Mouse (Mus musculus) forebrain, embryonic 13.5 days (tissue): Measurements from ENCODE around the gene Ctnna2. TPM values are rescaled to one million over a fixed set of nuclear protein-coding genes. Genes with fewer than 3 reads are reported as not detected.

ENCODE experiments used
- ATAC-seq: fragments of 200-750 bp; cut with Nextera tagmentation; 2 replicates; pipeline ENCODE4 v1.8.0; 2017
- H3K27ac ChIP-seq: fragments of 300-500 bp; sonication (generic); 2 replicates; pipeline ENCODE4 v1.5.1; 2015; ENCODE audit warnings: inconsistent platforms, mild to moderate bottlenecking, moderate library complexity
- H3K27me3 ChIP-seq: fragments of 300-500 bp; sonication (generic); 2 replicates; pipeline ENCODE4 v1.6.1; 2015; ENCODE audit warnings: mild to moderate bottlenecking, inconsistent platforms
- H3K36me3 ChIP-seq: fragments of 300-500 bp; sonication (generic); 2 replicates; pipeline ENCODE4 v1.6.1; 2015; ENCODE audit warnings: mild to moderate bottlenecking, inconsistent platforms; ENCODE audit not compliant: poor library complexity, severe bottlenecking
- H3K4me1 ChIP-seq: fragments of 300-500 bp; sonication (generic); 2 replicates; pipeline ENCODE4 v1.6.1; 2015; ENCODE audit warnings: inconsistent platforms
- H3K4me2 ChIP-seq: fragments of 300-500 bp; sonication (generic); 2 replicates; pipeline ENCODE4 v1.6.1; 2015; ENCODE audit warnings: inconsistent platforms, mild to moderate bottlenecking, moderate library complexity
- H3K4me3 ChIP-seq: fragments of 300-500 bp; sonication (generic); 2 replicates; pipeline ENCODE4 v1.5.1; 2015; ENCODE audit warnings: mild to moderate bottlenecking, inconsistent platforms
- H3K9ac ChIP-seq: fragments of 300-500 bp; sonication (generic); 2 replicates; pipeline ENCODE4 v1.6.1; 2015; ENCODE audit warnings: mild to moderate bottlenecking, inconsistent platforms
- H3K9me3 ChIP-seq: fragments of 300-500 bp; sonication (generic); replicated peaks from 2 replicates; pipeline ENCODE4 v1.6.1; 2016; ENCODE audit warnings: inconsistent platforms
- WGBS: fragments of 180-500 bp; shearing (Covaris S2); methylation state at CpG from one replicate; pipeline ENCODE4 v1.1.7; 2015; 5-methylcytosine and 5-hydroxymethylcytosine counted together
- polyA plus RNA-seq: library from polyadenylated mRNA; unstranded; fragments of >200 nt; fragmentation: Nextera tagmentation; extraction: Ambion mirVana; gene quantifications from 2 replicates; pipeline ENCODE4 v1.2.1, GENCODE M21; 2015

Ctnna2 gene
- polyA plus RNA-seq, 1 experiment from 2014 or later = 83.4 TPM

DNA sequence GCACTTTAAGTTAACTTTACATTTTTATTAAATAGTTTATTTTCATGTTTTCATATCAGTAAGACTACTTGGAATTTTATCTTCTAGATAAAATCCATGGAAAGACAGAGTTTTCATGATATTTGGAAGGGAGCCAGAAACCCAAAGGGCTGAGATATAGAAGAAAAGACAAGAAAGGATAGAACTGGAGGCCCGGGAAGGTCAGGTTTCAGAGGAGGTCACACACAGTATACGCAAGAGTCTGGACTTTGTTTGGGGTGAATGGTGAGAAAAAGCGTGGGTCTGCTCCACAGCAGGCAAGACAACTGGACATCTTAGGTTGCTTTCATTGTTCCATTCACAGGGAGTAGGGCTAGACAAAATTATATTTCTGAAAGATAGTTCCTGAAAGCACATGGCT lies 111.4 kb downstream of the Ctnna2 start:
- Histone ChIP-seq H3K4me1 (0 out of 2 replicates have a peak, but pooled peaks cover 4% of the 10 kb centered on the region), H3K27ac (no peak overlapping the region), H3K4me2 (no peak overlapping the region), H3K27me3 (no peaks in the 10 kb centered on the region), H3K9me3 (no peaks in the 10 kb centered on the region), H3K4me3 (no peak overlapping the region), H3K9ac (no peak overlapping the region), H3K36me3 (no peaks in the 10 kb centered on the region)
- ATAC-seq = no peak
- 57% methylated on average over 3 of the region's 3 CpGs for WGBS

DNA sequence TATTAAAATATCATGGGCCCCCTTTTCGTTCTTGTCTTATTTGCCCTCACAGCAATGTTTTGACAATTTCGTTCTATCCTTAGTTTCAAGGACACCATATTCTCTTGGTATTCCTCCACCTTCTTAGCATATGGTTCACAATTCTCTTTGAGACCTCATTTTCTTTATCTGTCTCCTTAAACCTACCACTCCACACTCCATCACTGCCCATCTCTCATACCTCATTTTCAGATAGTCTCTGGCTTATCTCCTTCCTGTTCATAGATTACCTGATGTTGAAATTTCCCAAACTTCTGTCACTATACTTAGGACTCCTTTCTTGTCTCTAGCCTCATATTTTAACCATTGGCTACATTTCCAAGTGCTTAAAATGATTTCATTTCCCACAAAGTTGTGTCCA lies 116.1 kb downstream of the Ctnna2 start:
- no peak overlapping the region for H3K4me3 ChIP-seq
- no peaks in the 10 kb centered on the region for H3K27me3 ChIP-seq
- H3K9ac ChIP-seq = no peak overlapping the region
- H3K4me1 ChIP-seq = 0 out of 2 replicates have a peak, but pooled peaks cover 2% of the 10 kb centered on the region
- ATAC-seq = no peak
- no peak overlapping the region for H3K4me2 ChIP-seq
- no peaks in the 10 kb centered on the region for H3K36me3 ChIP-seq
- H3K27ac ChIP-seq = no peak overlapping the region
- H3K9me3 ChIP-seq = no peaks in the 10 kb centered on the region
- WGBS = 96% methylated on average over 2 of the region's 2 CpGs

- no peak overlapping the region for H3K9ac ChIP-seq
- H3K4me2 ChIP-seq = no peak overlapping the region
- H3K36me3 ChIP-seq = no peaks in the 10 kb centered on the region
- H3K27ac ChIP-seq = no peak overlapping the region
- H3K9me3 ChIP-seq = no peaks in the 10 kb centered on the region
- no peaks in the 10 kb centered on the region for H3K27me3 ChIP-seq
- no peaks in the 10 kb centered on the region for H3K4me1 ChIP-seq
- ATAC-seq = peak; percentile 36; the same call in 1 of the 2 replicates
- no peak overlapping the region for H3K4me3 ChIP-seq
- WGBS = 88% methylated on average over 6 of the region's 6 CpGs
Observed at GRCm38 (mm10) chr6:77862781-77863180, 116.7 kb downstream of the Ctnna2 start.

- ATAC-seq = no peak
- Histone ChIP-seq H3K4me2 (no peak overlapping the region), H3K27ac (no peak overlapping the region), H3K36me3 (no peaks in the 10 kb centered on the region), H3K4me3 (no peak overlapping the region), H3K9ac (no peak overlapping the region), H3K4me1 (no peaks in the 10 kb centered on the region), H3K9me3 (no peaks in the 10 kb centered on the region), H3K27me3 (no peaks in the 10 kb centered on the region)
- 93% methylated on average over 1 of the region's 1 CpGs for WGBS
Observed at GRCm38 (mm10) chr6:77849438-77849837, 130.1 kb downstream of the Ctnna2 start.

DNA sequence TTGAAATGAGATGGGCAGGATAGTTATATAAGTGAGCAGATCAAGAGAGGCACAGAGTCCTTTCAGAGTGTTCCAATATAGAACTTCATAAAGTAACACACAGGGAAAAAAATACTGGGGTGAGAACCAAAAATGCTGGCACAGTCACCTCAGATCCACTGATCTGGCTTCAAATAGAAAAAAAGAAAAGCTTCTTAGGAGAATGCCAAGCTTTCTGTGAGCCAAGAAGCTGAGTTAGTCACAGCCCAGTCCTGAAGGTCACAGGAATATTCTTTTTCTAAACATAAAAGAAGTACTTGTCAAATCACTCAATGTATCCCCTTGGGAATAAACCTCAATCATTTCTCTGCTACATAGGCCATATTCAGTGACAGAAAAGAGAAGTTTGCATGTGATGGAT lies 130.7 kb downstream of the Ctnna2 start:
- no peak for ATAC-seq
- Histone ChIP-seq H3K4me2 (no peak overlapping the region), H3K9ac (no peak overlapping the region), H3K27me3 (no peaks in the 10 kb centered on the region), H3K36me3 (0 out of 2 replicates have a peak, but pooled peaks cover 2% of the 10 kb centered on the region), H3K4me3 (no peak overlapping the region), H3K27ac (no peak overlapping the region), H3K4me1 (no peaks in the 10 kb centered on the region), H3K9me3 (no peaks in the 10 kb centered on the region)

DNA sequence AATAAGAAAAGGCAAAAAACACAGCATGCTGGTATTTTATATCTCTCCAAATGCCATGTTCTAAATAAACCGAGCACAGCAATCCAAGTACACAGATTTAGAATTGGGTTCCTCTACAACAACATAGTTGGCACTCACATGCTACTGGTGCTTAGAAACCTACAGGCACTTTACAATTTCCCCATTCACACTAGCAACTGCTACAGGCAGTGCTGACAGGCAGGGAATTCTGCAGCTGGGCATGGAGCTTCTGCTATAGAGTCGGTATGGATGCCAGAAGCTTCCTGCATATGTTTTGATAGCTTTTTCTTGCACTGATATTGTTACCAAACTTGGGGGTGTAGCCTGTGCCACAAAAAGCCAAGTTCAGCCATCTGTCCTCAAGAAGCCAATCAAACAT lies 131.8 kb downstream of the Ctnna2 start:
- ATAC-seq = peak; percentile 78; the same call in 1 of the 2 replicates
- Histone ChIP-seq H3K9ac (no peak overlapping the region), H3K27ac (no peak overlapping the region), H3K9me3 (no peaks in the 10 kb centered on the region), H3K4me1 (no peaks in the 10 kb centered on the region), H3K36me3 (0 out of 2 replicates have a peak, but pooled peaks cover 4% of the 10 kb centered on the region), H3K27me3 (no peaks in the 10 kb centered on the region), H3K4me2 (no peak overlapping the region), H3K4me3 (no peak overlapping the region)
- WGBS = 89% methylated on average over 2 of the region's 2 CpGs

- H3K9ac ChIP-seq = no peak overlapping the region
Observed at GRCm38 (mm10) chr6:77839076-77839475, 140.4 kb downstream of the Ctnna2 start.

DNA sequence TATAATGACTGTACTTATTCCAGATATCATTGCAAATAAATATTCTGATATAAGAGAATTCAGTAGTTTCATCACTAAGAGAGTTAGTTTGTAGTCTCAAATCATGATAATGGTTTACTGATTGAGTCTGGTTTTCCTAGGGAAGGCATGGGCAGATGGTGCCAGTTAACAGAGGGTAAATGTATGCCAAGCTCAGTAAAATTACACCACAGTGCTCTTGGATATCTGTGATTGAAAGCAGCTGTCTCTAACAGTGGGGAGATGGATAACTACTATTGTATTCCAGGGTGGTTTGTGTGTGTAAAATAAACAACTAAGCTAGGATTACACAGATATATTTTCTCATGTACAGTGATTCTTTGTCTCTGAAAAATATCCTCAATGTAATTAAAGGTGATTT lies 140.8 kb downstream of the Ctnna2 start:
- peak; percentile 61 for ATAC-seq
- no peak overlapping the region for H3K9ac ChIP-seq
- no peaks in the 10 kb centered on the region for H3K36me3 ChIP-seq
- no peak overlapping the region for H3K4me3 ChIP-seq
- no peak overlapping the region for H3K27ac ChIP-seq
- H3K9me3 ChIP-seq = no peaks in the 10 kb centered on the region
- no peak overlapping the region for H3K4me2 ChIP-seq
- H3K27me3 ChIP-seq = no peaks in the 10 kb centered on the region
- H3K4me1 ChIP-seq = no peaks in the 10 kb centered on the region

More at GRCm38 (mm10) chr6:77839076-77839475, 140.4 kb downstream of the Ctnna2 start:
- H3K27ac ChIP-seq = no peak overlapping the region
- whole genome bisulfite sequencing = 85% methylated on average over 2 of the region's 2 CpGs
- H3K27me3 ChIP-seq = no peaks in the 10 kb centered on the region
- H3K4me3 ChIP-seq = no peak overlapping the region
- H3K4me2 ChIP-seq = no peak overlapping the region
- no peaks in the 10 kb centered on the region for H3K9me3 ChIP-seq
- H3K36me3 ChIP-seq = 0 out of 2 replicates have a peak, but pooled peaks cover 4% of the 10 kb centered on the region
- H3K4me1 ChIP-seq = no peaks in the 10 kb centered on the region
- ATAC-seq = peak; percentile 38; the same call in 1 of the 2 replicates

DNA sequence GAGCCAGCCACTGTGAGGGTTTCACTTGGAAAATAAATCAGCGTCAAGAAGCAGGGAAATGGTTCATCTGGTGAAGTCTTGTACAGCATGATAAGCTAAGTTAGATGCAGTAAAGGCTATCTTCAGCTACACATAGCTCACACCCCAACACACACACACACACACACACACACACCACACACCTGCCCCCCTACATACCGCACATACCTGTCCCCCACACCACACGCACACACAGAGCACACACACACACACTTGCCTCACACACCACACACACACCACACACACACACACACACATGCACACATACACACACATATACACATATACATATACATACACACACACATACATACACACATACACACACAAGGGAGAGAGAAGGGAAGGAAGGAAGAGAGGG lies 142.0 kb downstream of the Ctnna2 start:
- no peak overlapping the region for H3K4me2 ChIP-seq
- no peak overlapping the region for H3K4me3 ChIP-seq
- ATAC-seq = no peak
- no peaks in the 10 kb centered on the region for H3K9me3 ChIP-seq
- no peaks in the 10 kb centered on the region for H3K4me1 ChIP-seq
- WGBS = 91% methylated on average over 3 of the region's 3 CpGs
- H3K27me3 ChIP-seq = no peaks in the 10 kb centered on the region
- no peak overlapping the region for H3K9ac ChIP-seq
- no peaks in the 10 kb centered on the region for H3K36me3 ChIP-seq
- H3K27ac ChIP-seq = no peak overlapping the region

GRCm38 (mm10) chr6:77834680-77835079 lies 144.8 kb downstream of the Ctnna2 start:
- H3K27ac ChIP-seq = no peak overlapping the region
- H3K4me1 ChIP-seq = no peaks in the 10 kb centered on the region; the same call in 1 of the 2 replicates
- no peaks in the 10 kb centered on the region for H3K9me3 ChIP-seq
- no peak overlapping the region for H3K9ac ChIP-seq
- no peak for ATAC-seq
- 79% methylated on average over 2 of the region's 2 CpGs for WGBS
- H3K27me3 ChIP-seq = no peaks in the 10 kb centered on the region
- no peaks in the 10 kb centered on the region for H3K36me3 ChIP-seq
- no peak overlapping the region for H3K4me3 ChIP-seq
- H3K4me2 ChIP-seq = no peak overlapping the region

GRCm38 (mm10) chr6:77827526-77827925 lies 152.0 kb downstream of the Ctnna2 start:
- ATAC-seq = peak; percentile 61; the same call in 1 of the 2 replicates
- 46% methylated on average over 1 of the region's 1 CpGs for WGBS

GRCm38 (mm10) chr6:77817116-77817515 lies 162.4 kb downstream of the Ctnna2 start:
- no peak overlapping the region for H3K9ac ChIP-seq
- ATAC-seq = no peak
- 72% methylated on average over 3 of the region's 3 CpGs for whole genome bisulfite sequencing
- peaks cover 8% of the 10 kb centered on the region for H3K4me1 ChIP-seq
- no peaks in the 10 kb centered on the region for H3K9me3 ChIP-seq
- no peak overlapping the region for H3K27ac ChIP-seq
- no peaks in the 10 kb centered on the region for H3K27me3 ChIP-seq
- no peaks in the 10 kb centered on the region for H3K36me3 ChIP-seq
- no peak overlapping the region for H3K4me3 ChIP-seq
- no peak overlapping the region for H3K4me2 ChIP-seq

More at GRCm38 (mm10) chr6:77827526-77827925, 152.0 kb downstream of the Ctnna2 start:
- peaks cover 2% of the 10 kb centered on the region; the same call in 1 of the 2 replicates for H3K4me1 ChIP-seq
- no peaks in the 10 kb centered on the region for H3K9me3 ChIP-seq
- H3K27me3 ChIP-seq = no peaks in the 10 kb centered on the region
- no peak overlapping the region for H3K4me3 ChIP-seq
- no peak overlapping the region for H3K4me2 ChIP-seq
- no peak overlapping the region for H3K9ac ChIP-seq
- H3K36me3 ChIP-seq = no peaks in the 10 kb centered on the region
- no peak overlapping the region for H3K27ac ChIP-seq

- 81% methylated on average over 3 of the region's 3 CpGs for WGBS
- H3K4me1 ChIP-seq = peaks cover 8% of the 10 kb centered on the region
- no peaks in the 10 kb centered on the region for H3K36me3 ChIP-seq
- no peak for ATAC-seq
- H3K4me3 ChIP-seq = no peak overlapping the region
- H3K9ac ChIP-seq = no peak overlapping the region
- no peak overlapping the region for H3K27ac ChIP-seq
- no peaks in the 10 kb centered on the region for H3K27me3 ChIP-seq
- H3K4me2 ChIP-seq = no peak overlapping the region
- no peaks in the 10 kb centered on the region for H3K9me3 ChIP-seq
Observed at GRCm38 (mm10) chr6:77811041-77811440, 168.5 kb downstream of the Ctnna2 start.
